Comparison of ENCODE assay signal across 11 mouse cellular contexts in genomic region chr3:142674607-142675006, GRCm38 (mm10). TPM values are rescaled to one million over a fixed set of nuclear protein-coding genes. Genes with fewer than 3 reads are reported as not detected.
DNase-seq lines count a peak whose midpoint lies in the region; ATAC-seq and TF ChIP-seq lines count a peak whose summit lies in the region.
"Had no signal": no experiment of that assay in that cellular context is flagged by ENCODE, and none has a peak within 500 bp of the region (broad histone marks: within the 10 kb centered on the region; RNA-seq: fewer than 3 reads in every experiment).

No protein-coding gene starts in this region.

- DNase-seq in 3T3-L1 (ENCODE audit: low read depth, low spot score) = peak; percentile 56
- no peak for DNase-seq in right cerebral cortex, postnatal 14 days
- no peak for DNase-seq in right cerebral cortex, postnatal 4 days
- no peak for DNase-seq in adrenal gland, postnatal 36 days
- DNase-seq: cerebellum, adult 11-12 months had no signal

- H3K4me1 ChIP-seq in intestine, postnatal 0 days (replicated peaks; ENCODE audit: control insufficient read depth, insufficient read depth, low read length) = no peaks in the 10 kb centered on the region
- H3K4me1 ChIP-seq in intestine, embryonic 16.5 days (ENCODE audit: control insufficient read depth, insufficient read depth, low read length) = no peaks in the 10 kb centered on the region
- no peaks in the 10 kb centered on the region for H3K4me1 ChIP-seq in E14TG2a.4 (replicated peaks; ENCODE audit: low read depth, low read length)
- H3K4me1 ChIP-seq: forebrain, embryonic 13.5 days; heart, embryonic 13.5 days had no signal

- H3K36me3 ChIP-seq in intestine, postnatal 0 days (ENCODE audit: control insufficient read depth, insufficient read depth) = no peaks in the 10 kb centered on the region
- no peaks in the 10 kb centered on the region for H3K36me3 ChIP-seq in intestine, embryonic 16.5 days (ENCODE audit: control insufficient read depth, insufficient read depth, low read length)
- H3K36me3 ChIP-seq in E14TG2a.4 (ENCODE audit: insufficient read depth, low read length) = no peaks in the 10 kb centered on the region
- H3K36me3 ChIP-seq: heart, embryonic 13.5 days had no signal

- WGBS in intestine, postnatal 0 days = 75% methylated on average over 1 of the region's 1 CpGs
- WGBS in intestine, embryonic 16.5 days = 69% methylated on average over 1 of the region's 1 CpGs

- no peaks in the 10 kb centered on the region for H3K9me3 ChIP-seq in intestine, postnatal 0 days (ENCODE audit: control insufficient read depth)
- H3K9me3 ChIP-seq in intestine, embryonic 16.5 days (ENCODE audit: control insufficient read depth, low read length) = no peaks in the 10 kb centered on the region
- H3K9me3 ChIP-seq in E14TG2a.4 (ENCODE audit: low read length) = peaks cover 32% of the 10 kb centered on the region
- H3K9me3 ChIP-seq: forebrain, embryonic 13.5 days; heart, embryonic 13.5 days had no signal

- no peak for ATAC-seq in intestine, postnatal 0 days
- ATAC-seq in intestine, embryonic 16.5 days = no peak
- peak; percentile 53 to 56; a peak in 1 of 4 replicates for ATAC-seq in hematopoietic stem cell, adult 5-6 weeks (replicated peaks in 1 of 2; ENCODE audit: insufficient read depth in 1 of 2, low FRiP score in 2 of 2, low TSS enrichment in 1 of 2, low read depth in 1 of 2, poor library complexity in 2 of 2, severe bottlenecking in 2 of 2)
- ATAC-seq: forebrain, embryonic 13.5 days had no signal

- H3K4me2 ChIP-seq in intestine, postnatal 0 days (replicated peaks; ENCODE audit: low read depth) = no peak overlapping the region
- no peak overlapping the region for H3K4me2 ChIP-seq in intestine, embryonic 16.5 days (ENCODE audit: low read depth, low read length)
- H3K4me2 ChIP-seq: forebrain, embryonic 13.5 days; heart, embryonic 13.5 days had no signal

- no peak overlapping the region for H3K9ac ChIP-seq in intestine, postnatal 0 days (ENCODE audit: low read depth, low read length)
- H3K9ac ChIP-seq in intestine, embryonic 16.5 days (ENCODE audit: low read depth, low read length) = no peak overlapping the region
- H3K9ac ChIP-seq: forebrain, embryonic 13.5 days; heart, embryonic 13.5 days had no signal

- peak; percentile 73 for TF ChIP-seq CTCF in intestine, postnatal 0 days (IDR thresholded peaks at IDR 0.05; ENCODE audit: low read depth)
- 0 out of 2 replicates have a peak, but pooled peaks have one; percentile 11 for TF ChIP-seq CTCF in E14TG2a.4 (conservative IDR thresholded peaks at IDR 0.05; ENCODE audit: low read length)

- no peaks in the 10 kb centered on the region for H3K27me3 ChIP-seq in intestine, postnatal 0 days (replicated peaks; ENCODE audit: control insufficient read depth, insufficient read depth, low read length)
- no peaks in the 10 kb centered on the region for H3K27me3 ChIP-seq in intestine, embryonic 16.5 days (replicated peaks; ENCODE audit: control insufficient read depth, insufficient read depth, low read length)
- H3K27me3 ChIP-seq in E14TG2a.4 (ENCODE audit: insufficient read depth, low read length) = no peaks in the 10 kb centered on the region
- H3K27me3 ChIP-seq: forebrain, embryonic 13.5 days had no signal

- H3K27ac ChIP-seq in intestine, postnatal 0 days (ENCODE audit: low read depth, low read length) = no peak overlapping the region
- H3K27ac ChIP-seq in intestine, embryonic 16.5 days (ENCODE audit: low read length) = no peak overlapping the region
- H3K27ac ChIP-seq: forebrain, embryonic 13.5 days; heart, embryonic 13.5 days had no signal

- no peak overlapping the region for H3K4me3 ChIP-seq in intestine, postnatal 0 days (ENCODE audit: low read depth, low read length)
- H3K4me3 ChIP-seq in intestine, embryonic 16.5 days (ENCODE audit: low read length) = no peak overlapping the region
- no peak overlapping the region for H3K4me3 ChIP-seq in E14TG2a.4 (replicated peaks; ENCODE audit: low read length)
- H3K4me3 ChIP-seq: forebrain, embryonic 13.5 days; heart, embryonic 13.5 days had no signal

RNA-seq across cellular contexts. Expression of gene Kyat3, which starts 26.2 kb away (rescaled TPM):
- polyA plus RNA-seq in intestine, postnatal 0 days (2015; fragmentation: Nextera tagmentation; extraction: Ambion mirVana) = 2.0 and 2.3 TPM in 2 replicates
- polyA plus RNA-seq in intestine, embryonic 16.5 days (2015; fragmentation: Nextera tagmentation; extraction: Ambion mirVana) = 16.6 and 17.8 TPM in 2 replicates
- total RNA-seq in hematopoietic stem cell, adult 5-6 weeks (2017) = 21.3 and 25.3 TPM in 2 replicates
- 10 to 100 TPM; 15.7 to 36.3 TPM for total RNA-seq in adrenal gland, postnatal 36 days (2021)

RNA-seq across cellular contexts. Expression of gene Gbp2, which starts 54.2 kb away (rescaled TPM):
- 4.4 and 5.0 TPM in 2 replicates for polyA plus RNA-seq in intestine, postnatal 0 days (2015; fragmentation: Nextera tagmentation; extraction: Ambion mirVana)
- 3.7 and 4.0 TPM in 2 replicates for polyA plus RNA-seq in intestine, embryonic 16.5 days (2015; fragmentation: Nextera tagmentation; extraction: Ambion mirVana)
- total RNA-seq in hematopoietic stem cell, adult 5-6 weeks (2017) = 67.2 and 88.6 TPM in 2 replicates
- total RNA-seq in adrenal gland, postnatal 36 days (2021) = 10 to 100 TPM; 14.2 to 20.9 TPM

Comparison
In these comparisons a context has a peak if more than half of its experiments do, and no peak if none do; other contexts are left out.
1. ATAC-seq: peak in hematopoietic stem cell, adult 5-6 weeks (2 of 2); none in intestine, postnatal 0 days (single experiment) and intestine, embryonic 16.5 days (single experiment).